Mouse (Mus musculus) forebrain, embryonic 13.5 days (tissue): ENCODE measurements around the gene Kmt5b. TPM values are rescaled to one million over a fixed set of nuclear protein-coding genes. Genes with fewer than 3 reads are reported as not detected.

Source experiments
- ATAC-seq: fragments of 200-750 bp; cut with Nextera tagmentation; 2 replicates; pipeline ENCODE4 v1.8.0; 2017
- H3K27ac ChIP-seq: fragments of 300-500 bp; sonication (generic); 2 replicates; pipeline ENCODE4 v1.5.1; 2015; ENCODE audit warnings: inconsistent platforms, mild to moderate bottlenecking, moderate library complexity
- H3K27me3 ChIP-seq: fragments of 300-500 bp; sonication (generic); 2 replicates; pipeline ENCODE4 v1.6.1; 2015; ENCODE audit warnings: mild to moderate bottlenecking, inconsistent platforms
- H3K36me3 ChIP-seq: fragments of 300-500 bp; sonication (generic); 2 replicates; pipeline ENCODE4 v1.6.1; 2015; ENCODE audit warnings: mild to moderate bottlenecking, inconsistent platforms; ENCODE audit not compliant: poor library complexity, severe bottlenecking
- H3K4me1 ChIP-seq: fragments of 300-500 bp; sonication (generic); 2 replicates; pipeline ENCODE4 v1.6.1; 2015; ENCODE audit warnings: inconsistent platforms
- H3K4me2 ChIP-seq: fragments of 300-500 bp; sonication (generic); 2 replicates; pipeline ENCODE4 v1.6.1; 2015; ENCODE audit warnings: inconsistent platforms, mild to moderate bottlenecking, moderate library complexity
- H3K4me3 ChIP-seq: fragments of 300-500 bp; sonication (generic); 2 replicates; pipeline ENCODE4 v1.5.1; 2015; ENCODE audit warnings: mild to moderate bottlenecking, inconsistent platforms
- H3K9ac ChIP-seq: fragments of 300-500 bp; sonication (generic); 2 replicates; pipeline ENCODE4 v1.6.1; 2015; ENCODE audit warnings: mild to moderate bottlenecking, inconsistent platforms
- H3K9me3 ChIP-seq: fragments of 300-500 bp; sonication (generic); replicated peaks from 2 replicates; pipeline ENCODE4 v1.6.1; 2016; ENCODE audit warnings: inconsistent platforms
- WGBS: fragments of 180-500 bp; shearing (Covaris S2); methylation state at CpG from one replicate; pipeline ENCODE4 v1.1.7; 2015; 5-methylcytosine and 5-hydroxymethylcytosine counted together
- polyA plus RNA-seq: library from polyadenylated mRNA; unstranded; fragments of >200 nt; fragmentation: Nextera tagmentation; extraction: Ambion mirVana; gene quantifications from 2 replicates; pipeline ENCODE4 v1.2.1, GENCODE M21; 2015

The Kmt5b gene
- polyA plus RNA-seq, 1 experiment from 2014 or later = 43.3 TPM

DNA sequence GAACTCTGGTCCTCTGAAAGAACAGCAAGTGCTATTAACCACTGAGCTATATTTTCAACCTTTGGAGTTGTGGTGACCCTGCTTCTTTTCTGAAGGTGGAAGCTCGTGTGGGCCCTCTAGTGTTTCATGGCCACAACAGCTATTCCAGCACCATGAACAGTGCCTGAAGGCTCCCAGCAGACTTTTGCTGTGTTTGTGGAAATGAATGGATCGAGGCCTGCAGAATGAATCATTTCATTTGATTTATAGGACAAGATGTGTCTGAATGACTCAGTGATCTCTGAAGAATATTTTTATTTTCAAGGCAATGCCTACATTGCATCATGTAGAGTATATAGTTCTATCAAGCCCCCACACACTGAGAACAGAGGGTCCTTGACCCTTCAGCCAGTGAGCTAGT lies 6.9 kb downstream of the Kmt5b start:
- Histone ChIP-seq H3K9me3 (no peaks in the 10 kb centered on the region), H3K4me3 (no peak overlapping the region), H3K27ac (no peak overlapping the region), H3K27me3 (no peaks in the 10 kb centered on the region), H3K4me1 (peaks cover 17% of the 10 kb centered on the region), H3K36me3 (peaks cover 8% of the 10 kb centered on the region; the same call in 1 of the 2 replicates), H3K4me2 (no peak overlapping the region), H3K9ac (no peak overlapping the region)
- 80% methylated on average over 2 of the region's 2 CpGs for WGBS
- no peak for ATAC-seq

- WGBS = 87% methylated on average over 8 of the region's 8 CpGs
These were observed 11.5 kb downstream of the Kmt5b start for GRCm38 (mm10) chr19:3778713-3779112.

GRCm38 (mm10) chr19:3790077-3790476 lies 22.9 kb downstream of the Kmt5b start:
- 72% methylated on average over 1 of the region's 1 CpGs for WGBS

More at GRCm38 (mm10) chr19:3778713-3779112, 11.5 kb downstream of the Kmt5b start:
- no peak overlapping the region for H3K4me3 ChIP-seq
- H3K4me1 ChIP-seq = no peaks in the 10 kb centered on the region
- H3K27me3 ChIP-seq = no peaks in the 10 kb centered on the region
- H3K9ac ChIP-seq = no peak overlapping the region
- ATAC-seq = no peak
- H3K9me3 ChIP-seq = no peaks in the 10 kb centered on the region
- H3K4me2 ChIP-seq = no peak overlapping the region
- H3K36me3 ChIP-seq = peaks cover 19% of the 10 kb centered on the region
- no peak overlapping the region for H3K27ac ChIP-seq

GRCm38 (mm10) chr19:3805526-3805925 lies 38.3 kb downstream of the Kmt5b start:
- no peaks in the 10 kb centered on the region for H3K27me3 ChIP-seq
- no peaks in the 10 kb centered on the region for H3K9me3 ChIP-seq
- H3K4me3 ChIP-seq = no peak overlapping the region
- 90% methylated on average over 7 of the region's 7 CpGs for WGBS
- H3K27ac ChIP-seq = no peak overlapping the region
- no peak overlapping the region for H3K4me2 ChIP-seq
- peaks cover 90% of the 10 kb centered on the region for H3K36me3 ChIP-seq
- no peak overlapping the region for H3K9ac ChIP-seq
- no peak for ATAC-seq
- H3K4me1 ChIP-seq = no peaks in the 10 kb centered on the region

More at GRCm38 (mm10) chr19:3790077-3790476, 22.9 kb downstream of the Kmt5b start:
- Histone ChIP-seq H3K36me3 (peaks cover 71% of the 10 kb centered on the region), H3K4me3 (no peak overlapping the region), H3K9me3 (no peaks in the 10 kb centered on the region), H3K9ac (no peak overlapping the region), H3K4me1 (no peaks in the 10 kb centered on the region), H3K27ac (no peak overlapping the region), H3K27me3 (no peaks in the 10 kb centered on the region), H3K4me2 (no peak overlapping the region)
- no peak for ATAC-seq

GRCm38 (mm10) chr19:3810536-3811233 lies 43.5 kb downstream of the Kmt5b start:
- Histone ChIP-seq H3K36me3 (peaks cover 87% of the 10 kb centered on the region), H3K4me1 (no peaks in the 10 kb centered on the region), H3K4me2 (no peak overlapping the region), H3K27ac (no peak overlapping the region), H3K27me3 (no peaks in the 10 kb centered on the region), H3K9ac (no peak overlapping the region), H3K9me3 (no peaks in the 10 kb centered on the region), H3K4me3 (no peak overlapping the region)
- ATAC-seq = no peak
- 95% methylated on average over 10 of the region's 10 CpGs for WGBS

GRCm38 (mm10) chr19:3814461-3814860 lies 47.2 kb downstream of the Kmt5b start:
- H3K27me3 ChIP-seq = no peaks in the 10 kb centered on the region
- no peak overlapping the region for H3K4me3 ChIP-seq
- no peak overlapping the region for H3K9ac ChIP-seq
- no peaks in the 10 kb centered on the region for H3K9me3 ChIP-seq
- H3K27ac ChIP-seq = no peak overlapping the region
- H3K4me2 ChIP-seq = no peak overlapping the region
- no peaks in the 10 kb centered on the region for H3K4me1 ChIP-seq
- peaks cover 69% of the 10 kb centered on the region for H3K36me3 ChIP-seq
- 91% methylated on average over 10 of the region's 10 CpGs for WGBS
- no peak for ATAC-seq

DNA sequence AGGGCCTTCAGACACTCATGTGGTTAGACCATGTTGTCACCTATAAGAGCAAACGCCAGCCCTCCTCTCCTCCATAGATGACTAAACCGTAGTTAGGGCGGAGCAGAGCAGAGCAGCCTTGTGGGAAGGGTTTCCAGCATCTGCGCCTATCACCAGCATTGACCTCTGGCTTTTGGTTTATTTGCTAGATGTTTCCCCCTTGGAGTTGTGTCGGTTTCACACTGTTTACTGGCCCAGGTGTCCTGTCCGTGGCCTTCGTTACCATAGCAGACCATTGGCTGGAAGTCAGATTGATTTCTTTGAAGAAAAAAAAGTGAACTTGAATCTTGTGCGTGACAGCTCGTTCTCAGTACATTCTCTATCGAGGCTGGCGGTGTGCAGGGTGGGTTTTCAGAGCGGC lies 48.6 kb downstream of the Kmt5b start:
- no peak for ATAC-seq
- peaks cover 56% of the 10 kb centered on the region for H3K36me3 ChIP-seq
- no peaks in the 10 kb centered on the region for H3K9me3 ChIP-seq
- H3K27me3 ChIP-seq = no peaks in the 10 kb centered on the region
- H3K9ac ChIP-seq = no peak overlapping the region
- H3K4me2 ChIP-seq = no peak overlapping the region
- 88% methylated on average over 12 of the region's 12 CpGs for WGBS
- no peak overlapping the region for H3K27ac ChIP-seq
- H3K4me3 ChIP-seq = no peak overlapping the region
- H3K4me1 ChIP-seq = no peaks in the 10 kb centered on the region

GRCm38 (mm10) chr19:3819080-3819479 lies 51.9 kb downstream of the Kmt5b start:
- 60% methylated on average over 2 of the region's 2 CpGs for WGBS
- no peak overlapping the region for H3K4me2 ChIP-seq
- no peak overlapping the region for H3K4me3 ChIP-seq
- H3K9ac ChIP-seq = no peak overlapping the region
- H3K27me3 ChIP-seq = no peaks in the 10 kb centered on the region
- peaks cover 34% of the 10 kb centered on the region for H3K36me3 ChIP-seq
- H3K27ac ChIP-seq = no peak overlapping the region
- no peaks in the 10 kb centered on the region for H3K4me1 ChIP-seq
- H3K9me3 ChIP-seq = no peaks in the 10 kb centered on the region
- ATAC-seq = no peak

- Histone ChIP-seq H3K4me3 (no peak overlapping the region), H3K9ac (no peak overlapping the region), H3K27ac (no peak overlapping the region), H3K36me3 (peaks cover 25% of the 10 kb centered on the region), H3K27me3 (no peaks in the 10 kb centered on the region), H3K4me2 (no peak overlapping the region), H3K4me1 (no peaks in the 10 kb centered on the region), H3K9me3 (no peaks in the 10 kb centered on the region)
- WGBS = 94% methylated on average over 2 of the region's 2 CpGs
- ATAC-seq = no peak
These were observed 52.8 kb downstream of the Kmt5b start for GRCm38 (mm10) chr19:3819899-3820444.

DNA sequence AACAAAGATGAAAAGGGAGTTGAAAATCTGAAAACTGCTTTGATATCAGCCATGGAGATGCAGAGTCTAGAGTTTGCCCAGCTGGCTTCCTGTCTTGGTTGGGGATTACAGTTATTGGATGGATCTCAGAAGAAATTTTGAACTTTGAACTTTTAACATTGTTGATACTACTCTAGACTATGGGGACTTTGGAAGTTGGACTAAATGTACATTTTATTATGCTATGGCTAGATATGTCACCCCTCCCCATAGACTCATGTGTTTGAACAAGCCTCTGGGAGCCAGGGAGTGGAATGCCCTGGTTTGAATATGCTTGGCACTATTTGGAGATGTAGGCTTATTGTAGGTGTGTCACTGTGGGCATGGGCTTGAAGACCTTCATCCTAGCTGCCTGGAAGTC lies 57.8 kb downstream of the Kmt5b start:
- no peak for ATAC-seq
- Histone ChIP-seq H3K27ac (no peak overlapping the region), H3K36me3 (no peaks in the 10 kb centered on the region), H3K4me3 (no peak overlapping the region), H3K4me1 (no peaks in the 10 kb centered on the region), H3K9ac (no peak overlapping the region), H3K27me3 (no peaks in the 10 kb centered on the region), H3K4me2 (no peak overlapping the region), H3K9me3 (no peaks in the 10 kb centered on the region)

DNA sequence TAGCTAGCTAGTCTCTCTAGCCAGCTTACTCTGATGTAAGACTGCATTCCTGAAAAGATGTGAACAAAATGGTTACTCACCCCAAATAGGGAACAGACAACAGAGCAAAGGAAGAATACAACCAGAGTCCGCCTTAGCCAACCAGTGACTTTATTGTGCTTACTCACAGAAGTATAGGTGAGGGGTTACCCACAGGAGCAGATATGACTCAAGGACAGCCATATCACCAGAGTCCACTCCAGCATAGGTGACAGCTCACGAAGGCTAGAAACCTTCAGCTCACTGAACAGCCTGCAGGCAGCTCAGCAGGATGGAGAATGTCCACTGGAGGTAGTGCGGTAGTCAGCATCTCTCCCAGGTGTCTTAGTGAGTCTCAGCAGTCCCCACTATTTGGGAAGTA lies 62.6 kb downstream of the Kmt5b start:
- Histone ChIP-seq H3K4me1 (no peaks in the 10 kb centered on the region), H3K4me2 (no peak overlapping the region), H3K4me3 (no peak overlapping the region), H3K27me3 (no peaks in the 10 kb centered on the region), H3K36me3 (no peaks in the 10 kb centered on the region), H3K9ac (no peak overlapping the region), H3K27ac (no peak overlapping the region), H3K9me3 (no peaks in the 10 kb centered on the region)
- no peak for ATAC-seq
- 86% methylated on average over 3 of the region's 3 CpGs for WGBS

- Histone ChIP-seq H3K4me2 (no peak overlapping the region), H3K27me3 (no peaks in the 10 kb centered on the region), H3K9me3 (no peaks in the 10 kb centered on the region), H3K4me3 (no peak overlapping the region), H3K4me1 (no peaks in the 10 kb centered on the region), H3K27ac (no peak overlapping the region), H3K9ac (no peak overlapping the region), H3K36me3 (no peaks in the 10 kb centered on the region)
- ATAC-seq = no peak
- 70% methylated on average over 8 of the region's 8 CpGs for WGBS
These were observed 64.5 kb downstream of the Kmt5b start for GRCm38 (mm10) chr19:3831716-3832115.

DNA sequence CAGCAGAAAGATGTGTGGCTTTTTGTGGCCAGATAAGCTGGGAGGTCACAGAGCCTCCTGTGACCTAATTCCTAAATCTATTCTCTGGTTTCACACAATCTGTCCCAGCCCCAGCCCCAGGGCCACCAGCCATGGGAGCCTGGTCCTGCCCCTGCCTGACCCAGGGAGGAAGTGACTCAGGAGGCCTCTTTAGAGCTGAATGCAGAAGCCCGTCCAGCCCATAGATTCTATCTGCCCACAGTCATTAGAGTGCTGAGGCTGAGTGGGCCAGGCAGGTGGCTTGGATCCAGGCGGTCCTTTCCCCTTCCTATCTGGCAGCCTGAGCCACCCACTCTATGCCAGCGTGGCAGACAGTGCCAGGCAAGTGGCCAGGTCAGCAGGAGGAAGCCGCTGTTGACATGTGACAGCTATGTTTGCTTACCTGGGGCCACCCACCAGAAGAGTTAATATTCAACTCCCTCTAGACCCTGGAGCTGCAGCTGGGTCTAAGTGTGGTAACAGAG lies 65.7 kb downstream of the Kmt5b start:
- H3K4me3 ChIP-seq = no peak overlapping the region
- no peak overlapping the region for H3K9ac ChIP-seq
- no peak for ATAC-seq
- WGBS = 73% methylated on average over 4 of the region's 4 CpGs
- no peaks in the 10 kb centered on the region for H3K4me1 ChIP-seq
- no peak overlapping the region for H3K27ac ChIP-seq
- no peak overlapping the region for H3K4me2 ChIP-seq
- H3K9me3 ChIP-seq = no peaks in the 10 kb centered on the region
- H3K27me3 ChIP-seq = no peaks in the 10 kb centered on the region
- no peaks in the 10 kb centered on the region for H3K36me3 ChIP-seq
